9 mouse cellular contexts compared by ENCODE assay signal in genomic region chr5:135879449-135880158, GRCm38 (mm10). TPM values are rescaled to one million over a fixed set of nuclear protein-coding genes. Genes with fewer than 3 reads are reported as not detected.
DNase-seq lines count a peak whose midpoint lies in the region; ATAC-seq and TF ChIP-seq lines count a peak whose summit lies in the region.
"Had no signal": no experiment of that assay in that cellular context is flagged by ENCODE, and none has a peak within 500 bp of the region (broad histone marks: within the 10 kb centered on the region; RNA-seq: fewer than 3 reads in every experiment).

No protein-coding gene starts in this region.

- H3K36me3 ChIP-seq in spleen, adult 2 months (ENCODE audit: control insufficient read depth, insufficient read depth, low read length), result no peaks in the 10 kb centered on the region
- H3K36me3 ChIP-seq: neural tube, embryonic 12.5 days had no signal

- TF ChIP-seq POLR2A in spleen, adult 2 months (IDR thresholded peaks at IDR 0.05; ENCODE audit: low read depth, low read length), result no peak

- H3K4me1 ChIP-seq in spleen, adult 2 months (ENCODE audit: control insufficient read depth, insufficient read depth, insufficient read length), result no peaks in the 10 kb centered on the region

- no peak for TF ChIP-seq CTCF in spleen, adult 2 months (IDR thresholded peaks at IDR 0.05; ENCODE audit: extremely low read depth, insufficient read depth, insufficient read length, insufficient replicate concordance)

- H3K4me3 ChIP-seq in spleen, adult 2 months (ENCODE audit: extremely low read depth, insufficient read depth, insufficient read length), result no peak overlapping the region
- H3K4me3 ChIP-seq: neural tube, embryonic 12.5 days had no signal

- no peak for ATAC-seq in inflammation-experienced regulatory T-cells, adult 6 months

- H3K27ac ChIP-seq in spleen, adult 2 months (ENCODE audit: insufficient read depth, low read length), result peak overlapping the region; percentile 18; the same call in 1 of the 2 replicates
- H3K27ac ChIP-seq: neural tube, embryonic 12.5 days had no signal

- WGBS in spleen, adult 2 months, result 28% methylated on average over 13 of the region's 13 CpGs

- DNase-seq in cerebellum, postnatal 10 days, result peak; percentile 75 to 78
- DNase-seq in cerebellum, postnatal 36 days, result no peak
- no peak for DNase-seq in spleen, adult 2 months (ENCODE audit: low read depth in 1 of 2, low spot score in 2 of 2)
- no peak for DNase-seq in spleen, adult 12 weeks (ENCODE audit: low spot score)
- DNase-seq in heart, adult 9 months (ENCODE audit: low spot score in 2 of 2), result peak; percentile 87 to 93
- DNase-seq in kidney, postnatal 4 days, result peak; percentile 30 to 58
- peak; percentile 32 for DNase-seq in ovary, postnatal 10 days (ENCODE audit: low spot score)

- no peaks in the 10 kb centered on the region for H3K27me3 ChIP-seq in spleen, adult 2 months (ENCODE audit: control insufficient read depth, insufficient read depth, low read length)
- H3K27me3 ChIP-seq: neural tube, embryonic 12.5 days had no signal

RNA-seq across cellular contexts. Expression of gene Hspb1, which starts 8.1 kb away (rescaled TPM):
- 34.0 and 70.5 TPM in 2 replicates for polyA plus RNA-seq in spleen, adult 2 months (2012; rRNA removed)
- under 1 TPM in 1 of 3 experiments, not detected in 2; 0.82 TPM for polyA plus RNA-seq in inflammation-experienced regulatory T-cells, adult 6 months (2017; shearing (Covaris generic))

RNA-seq across cellular contexts. Expression of gene Ywhag, which starts 54.8 kb away (rescaled TPM):
- polyA plus RNA-seq in spleen, adult 2 months (2012; rRNA removed), result 40.9 and 50.0 TPM in 2 replicates
- polyA plus RNA-seq in inflammation-experienced regulatory T-cells, adult 6 months (2017; shearing (Covaris generic)), result 10 to 100 TPM; 29.8 to 46.2 (median 37.0) TPM

Comparison
In these comparisons a context has a peak if more than half of its experiments do, and no peak if none do; other contexts are left out.
1. DNase-seq: peak in cerebellum, postnatal 10 days (2 of 2), heart, adult 9 months (2 of 2), kidney, postnatal 4 days (2 of 2) and ovary, postnatal 10 days (single experiment); none in cerebellum, postnatal 36 days (0 of 2), spleen, adult 2 months (0 of 2) and spleen, adult 12 weeks (single experiment).
2. RNA of gene Hspb1, which starts 8.1 kb away (polyA plus RNA-seq): 34.0 to 70.5 TPM in spleen, adult 2 months; 0.82 TPM in inflammation-experienced regulatory T-cells, adult 6 months; every median in the first group is over 10 times any median in the second.